ENCODE assay signal across 17 mouse cellular contexts in genomic region chr5:4737013-4737412, GRCm38 (mm10). TPM values are rescaled to one million over a fixed set of nuclear protein-coding genes. Genes with fewer than 3 reads are reported as not detected.
DNase-seq lines count a peak whose midpoint lies in the region; ATAC-seq lines count a peak whose summit lies in the region.
"Had no signal": no experiment of that assay in that cellular context is flagged by ENCODE, and none has a peak within 500 bp of the region (broad histone marks: within the 10 kb centered on the region; RNA-seq: fewer than 3 reads in every experiment).

No protein-coding gene starts in this region.

- WGBS in kidney, embryonic 14.5 days: 24% methylated on average over 6 of the region's 6 CpGs
- WGBS in large intestine, adult 2 months: 17% methylated on average over 6 of the region's 6 CpGs
- WGBS in stomach, embryonic 15.5 days: 24% methylated on average over 6 of the region's 6 CpGs
- 62% methylated on average over 6 of the region's 6 CpGs for WGBS in forebrain, embryonic 10.5 days

- H3K4me1 ChIP-seq in kidney, embryonic 14.5 days (ENCODE audit: control insufficient read depth, insufficient read depth, low read length): no peaks in the 10 kb centered on the region; the same call in 1 of the 2 replicates
- peaks cover 7% of the 10 kb centered on the region; the same call in 1 of the 2 replicates for H3K4me1 ChIP-seq in stomach, embryonic 15.5 days
- H3K4me1 ChIP-seq in forebrain, embryonic 10.5 days: peaks cover 19% of the 10 kb centered on the region

- H3K27me3 ChIP-seq in kidney, embryonic 14.5 days (ENCODE audit: control insufficient read depth, insufficient read depth, low read length): no peaks in the 10 kb centered on the region
- H3K27me3 ChIP-seq in stomach, embryonic 15.5 days (replicated peaks): no peaks in the 10 kb centered on the region
- H3K27me3 ChIP-seq in forebrain, embryonic 10.5 days (ENCODE audit: poor library complexity, severe bottlenecking): no peaks in the 10 kb centered on the region
- H3K27me3 ChIP-seq: heart, embryonic 15.5 days; limb, embryonic 13.5 days had no signal

- peak; percentile 20 for DNase-seq in embryo, embryonic 10 days (ENCODE audit: low spot score)
- DNase-seq in embryo, embryonic 9.5 days (ENCODE audit: extremely low spot score): no peak
- DNase-seq in large intestine, adult 2 months (ENCODE audit: low read depth, low spot score): peak; percentile 44
- DNase-seq in cerebellum, postnatal 10 days: no peak
- no peak for DNase-seq in forebrain, embryonic 10.5 days (ENCODE audit: extremely low spot score, low spot score)
- DNase-seq in lung, postnatal 10 days: no peak
- DNase-seq: cerebellum, adult 11 months; cerebellum, postnatal 36 days; lung, postnatal 14 days; retina, postnatal 1 day had no signal

- H3K9ac ChIP-seq in kidney, embryonic 14.5 days (ENCODE audit: low read depth, low read length): no peak overlapping the region
- H3K9ac ChIP-seq in stomach, embryonic 15.5 days: no peak overlapping the region
- H3K9ac ChIP-seq: forebrain, embryonic 12.5 days; heart, embryonic 15.5 days; hindbrain, embryonic 14.5 days; limb, embryonic 13.5 days had no signal

- H3K4me2 ChIP-seq in kidney, embryonic 14.5 days (replicated peaks; ENCODE audit: low read depth, low read length): no peak overlapping the region
- no peak overlapping the region for H3K4me2 ChIP-seq in stomach, embryonic 15.5 days
- H3K4me2 ChIP-seq: forebrain, embryonic 12.5 days; heart, embryonic 15.5 days; hindbrain, embryonic 14.5 days; limb, embryonic 13.5 days had no signal

- ATAC-seq in kidney, embryonic 14.5 days (ENCODE audit: low FRiP score, low TSS enrichment): 0 out of 2 replicates have a peak, but pooled peaks have one; percentile 32
- ATAC-seq in stomach, embryonic 15.5 days (ENCODE audit: insufficient read depth, low FRiP score, low read depth): peak; percentile 39; the same call in 1 of the 2 replicates

- no peak overlapping the region for H3K27ac ChIP-seq in kidney, embryonic 14.5 days (ENCODE audit: low read depth, low read length)
- H3K27ac ChIP-seq in stomach, embryonic 15.5 days: no peak overlapping the region
- no peak overlapping the region for H3K27ac ChIP-seq in forebrain, embryonic 10.5 days
- H3K27ac ChIP-seq: forebrain, embryonic 12.5 days; heart, embryonic 15.5 days; hindbrain, embryonic 14.5 days; layer of hippocampus, adult 2 months; limb, embryonic 13.5 days had no signal

- no peaks in the 10 kb centered on the region for H3K9me3 ChIP-seq in kidney, embryonic 14.5 days (ENCODE audit: control insufficient read depth, low read length)
- H3K9me3 ChIP-seq in stomach, embryonic 15.5 days: no peaks in the 10 kb centered on the region
- no peaks in the 10 kb centered on the region for H3K9me3 ChIP-seq in forebrain, embryonic 10.5 days
- H3K9me3 ChIP-seq: forebrain, embryonic 12.5 days; heart, embryonic 15.5 days; limb, embryonic 13.5 days had no signal

- H3K36me3 ChIP-seq in kidney, embryonic 14.5 days (ENCODE audit: control insufficient read depth, insufficient read depth, low read length): no peaks in the 10 kb centered on the region
- no peaks in the 10 kb centered on the region for H3K36me3 ChIP-seq in stomach, embryonic 15.5 days
- H3K36me3 ChIP-seq in forebrain, embryonic 10.5 days (replicated peaks): no peaks in the 10 kb centered on the region
- H3K36me3 ChIP-seq: forebrain, embryonic 12.5 days; heart, embryonic 15.5 days; limb, embryonic 13.5 days had no signal

- H3K4me3 ChIP-seq in kidney, embryonic 14.5 days (ENCODE audit: low read length): no peak overlapping the region
- H3K4me3 ChIP-seq in stomach, embryonic 15.5 days (replicated peaks): no peak overlapping the region
- no peak overlapping the region for H3K4me3 ChIP-seq in forebrain, embryonic 10.5 days
- H3K4me3 ChIP-seq: forebrain, embryonic 12.5 days; heart, embryonic 15.5 days; layer of hippocampus, adult 2 months; limb, embryonic 13.5 days had no signal

RNA-seq across cellular contexts. Expression of gene Fzd1, which starts 20.8 kb away (rescaled TPM):
- 29.6 and 44.7 TPM in 2 replicates for polyA plus RNA-seq in kidney, embryonic 14.5 days (2014; fragmentation: Nextera tagmentation; extraction: Ambion mirVana)
- 8.6 and 11.7 TPM in 2 replicates for polyA plus RNA-seq in large intestine, adult 2 months (2012; rRNA removed)
- 24.7 and 24.9 TPM in 2 replicates for polyA plus RNA-seq in stomach, embryonic 15.5 days (2015; fragmentation: Nextera tagmentation; extraction: Ambion mirVana)
- polyA plus RNA-seq in forebrain, embryonic 10.5 days (2016; fragmentation: Nextera tagmentation; extraction: Ambion mirVana): 13.5 and 13.9 TPM in 2 replicates

Comparison
In these comparisons a context has a peak if more than half of its experiments do, and no peak if none do; other contexts are left out.
1. DNase-seq: peak in embryo, embryonic 10 days (single experiment) and large intestine, adult 2 months (single experiment); none in embryo, embryonic 9.5 days (single experiment), cerebellum, postnatal 10 days (0 of 2), forebrain, embryonic 10.5 days (single experiment) and lung, postnatal 10 days (single experiment).